Mouse (Mus musculus): ENCODE measurements around the gene Cfap61. TPM values are rescaled to one million over a fixed set of nuclear protein-coding genes. Genes with fewer than 3 reads are reported as not detected.

Cfap61 gene
- polyA plus RNA-seq, 1 experiment from 2014 or later, result 0.31 TPM

DNA sequence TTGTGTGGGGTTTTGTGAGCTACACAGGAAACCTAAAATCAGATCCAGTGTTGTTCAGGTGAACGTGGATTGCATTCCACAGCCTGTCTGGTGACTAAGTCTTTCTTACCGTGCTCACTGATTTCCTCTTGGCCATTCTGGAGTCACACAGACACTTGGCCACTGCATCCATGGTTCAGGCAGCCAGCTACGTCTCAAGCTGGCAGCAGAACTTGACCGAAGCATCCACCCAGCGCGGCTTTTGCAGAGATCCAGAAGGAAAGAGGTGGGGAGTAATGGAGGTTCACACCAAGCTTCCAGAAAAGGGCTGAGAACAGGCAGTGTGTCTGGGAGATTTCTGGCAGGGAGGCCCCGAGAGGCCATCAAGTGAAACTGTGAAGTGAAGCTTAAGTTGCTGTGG lies 187.0 kb downstream of the Cfap61 start:
- Histone ChIP-seq H3K4me1 (peaks cover 8% of the 10 kb centered on the region; the same call in 1 of the 2 replicates), H3K36me3 (no peaks in the 10 kb centered on the region), H3K9me3 (no peaks in the 10 kb centered on the region), H3K9ac (no peak overlapping the region), H3K4me3 (no peak overlapping the region), H3K27me3 (no peaks in the 10 kb centered on the region), H3K4me2 (no peak overlapping the region), H3K27ac (no peak overlapping the region)
- ATAC-seq (ENCODE audit: insufficient number of reproducible peaks, insufficient read depth, low FRiP score, low TSS enrichment, low read depth), result no peak
- 83% methylated on average over 7 of the region's 7 CpGs for WGBS

DNA sequence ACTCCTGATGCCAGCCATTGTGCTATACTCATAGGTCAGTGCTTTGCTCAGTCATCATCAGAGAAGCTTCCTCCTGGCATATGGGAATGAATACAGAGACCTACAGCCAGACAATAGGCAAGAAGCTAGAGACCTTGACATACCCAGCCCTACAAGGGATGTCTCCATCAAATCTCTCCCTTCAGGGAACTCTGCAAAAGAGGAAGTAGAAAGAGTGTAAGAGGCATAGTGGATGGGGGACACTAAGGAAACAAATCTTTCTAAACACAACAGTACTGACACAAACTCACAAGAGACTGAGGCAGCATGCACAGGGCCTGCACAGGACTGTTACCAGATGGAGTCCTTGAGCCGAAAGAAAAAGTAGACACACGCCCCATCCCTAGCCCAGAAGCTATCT lies 190.5 kb downstream of the Cfap61 start:
- Histone ChIP-seq H3K4me1 (no peaks in the 10 kb centered on the region), H3K9ac (no peak overlapping the region), H3K27me3 (no peaks in the 10 kb centered on the region), H3K4me3 (no peak overlapping the region), H3K27ac (no peak overlapping the region), H3K9me3 (no peaks in the 10 kb centered on the region), H3K36me3 (no peaks in the 10 kb centered on the region), H3K4me2 (no peak overlapping the region)
- 88% methylated on average over 2 of the region's 2 CpGs for WGBS
- ATAC-seq (ENCODE audit: insufficient number of reproducible peaks, insufficient read depth, low FRiP score, low TSS enrichment, low read depth), result no peak

DNA sequence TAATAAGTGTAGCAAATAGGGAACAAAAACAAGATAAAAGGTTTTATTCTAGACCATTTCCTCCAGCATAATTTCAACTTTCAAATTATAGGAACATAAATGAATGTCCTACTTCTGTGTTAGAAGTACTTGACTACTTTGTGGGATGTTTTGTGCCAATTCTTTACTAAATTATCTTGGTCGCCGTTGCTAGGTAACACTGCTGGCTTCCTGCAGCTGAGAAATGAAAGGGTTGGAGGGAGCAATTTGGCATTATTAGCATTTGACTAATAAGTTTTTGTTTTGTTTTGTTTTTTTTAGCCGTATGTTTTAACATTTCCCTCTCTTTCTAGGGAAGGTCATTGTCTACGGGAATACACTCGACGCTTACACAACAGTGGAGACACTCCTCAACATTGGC lies 194.0 kb downstream of the Cfap61 start:
- ATAC-seq (ENCODE audit: insufficient number of reproducible peaks, insufficient read depth, low FRiP score, low TSS enrichment, low read depth), result no peak
- Histone ChIP-seq H3K36me3 (no peaks in the 10 kb centered on the region), H3K27ac (no peak overlapping the region), H3K9me3 (no peaks in the 10 kb centered on the region), H3K4me1 (no peaks in the 10 kb centered on the region), H3K4me3 (no peak overlapping the region), H3K27me3 (no peaks in the 10 kb centered on the region), H3K4me2 (no peak overlapping the region), H3K9ac (no peak overlapping the region)
- WGBS, result 87% methylated on average over 6 of the region's 6 CpGs

DNA sequence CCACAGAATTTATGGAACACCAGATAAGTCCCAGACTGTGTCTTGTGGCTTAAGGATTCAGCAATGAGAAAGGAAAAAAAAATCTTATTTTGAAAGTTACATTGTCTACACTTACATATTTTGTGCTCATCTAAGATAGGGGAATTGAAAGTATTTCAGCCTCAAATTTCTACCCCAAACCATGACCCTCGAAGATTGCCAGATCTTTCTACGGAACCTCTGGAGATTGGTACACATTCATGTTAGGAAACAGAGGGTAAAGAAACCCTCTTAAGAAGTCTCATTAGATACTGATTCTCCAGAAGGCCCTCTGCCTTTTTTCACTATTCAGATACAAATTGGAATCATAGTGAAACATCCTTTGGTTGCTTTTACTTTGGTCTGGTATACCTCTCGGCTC lies 195.9 kb downstream of the Cfap61 start:
- Histone ChIP-seq H3K27ac (no peak overlapping the region), H3K4me2 (no peak overlapping the region), H3K36me3 (no peaks in the 10 kb centered on the region), H3K9me3 (no peaks in the 10 kb centered on the region), H3K4me1 (no peaks in the 10 kb centered on the region), H3K27me3 (no peaks in the 10 kb centered on the region), H3K9ac (no peak overlapping the region), H3K4me3 (no peak overlapping the region)
- ATAC-seq (ENCODE audit: insufficient number of reproducible peaks, insufficient read depth, low FRiP score, low TSS enrichment, low read depth), result no peak
- 89% methylated on average over 3 of the region's 3 CpGs for WGBS

DNA sequence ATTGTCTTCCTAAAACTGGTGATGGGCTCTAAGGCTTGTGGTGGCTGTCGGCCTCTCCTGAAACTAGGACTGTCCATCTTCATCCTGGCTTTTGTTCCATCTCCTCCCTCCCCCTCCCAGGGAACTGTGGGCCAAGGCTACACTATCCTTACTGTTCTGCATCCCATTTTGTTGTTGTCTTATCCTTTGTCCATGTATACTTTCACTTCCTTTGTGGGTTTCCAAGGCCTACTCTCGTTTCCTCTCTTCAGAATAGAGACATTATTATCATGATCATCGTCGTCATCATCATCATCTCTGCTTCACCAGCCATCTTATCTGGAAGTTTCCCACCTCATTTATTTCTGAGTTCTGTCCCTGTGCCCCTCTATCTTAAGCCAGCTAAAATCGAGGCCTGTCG lies 199.7 kb downstream of the Cfap61 start:
- Histone ChIP-seq H3K9ac (no peak overlapping the region), H3K4me3 (no peak overlapping the region), H3K4me2 (no peak overlapping the region), H3K4me1 (no peaks in the 10 kb centered on the region), H3K27ac (no peak overlapping the region), H3K9me3 (no peaks in the 10 kb centered on the region), H3K36me3 (no peaks in the 10 kb centered on the region), H3K27me3 (no peaks in the 10 kb centered on the region)
- ATAC-seq (ENCODE audit: insufficient number of reproducible peaks, insufficient read depth, low FRiP score, low TSS enrichment, low read depth), result no peak
- 86% methylated on average over 6 of the region's 6 CpGs for WGBS

DNA sequence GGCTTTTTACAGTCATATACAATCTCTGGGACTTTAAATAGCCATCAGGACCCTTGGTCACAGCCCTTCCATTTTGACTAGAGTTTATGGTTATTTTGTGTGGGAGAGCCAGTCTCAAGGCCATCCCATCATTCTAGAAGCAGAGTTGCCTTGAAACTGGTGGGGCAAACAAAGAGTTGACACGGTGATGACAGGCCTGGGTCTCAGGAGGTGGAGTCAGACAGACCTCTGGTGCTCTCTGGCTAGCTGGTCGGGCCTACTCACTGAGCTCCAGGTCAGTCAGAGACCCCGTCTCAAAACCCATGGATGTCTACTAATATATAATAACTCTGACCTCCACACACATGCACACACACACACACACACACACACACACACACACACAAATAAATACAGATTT lies 206.1 kb downstream of the Cfap61 start:
- 85% methylated on average over 3 of the region's 3 CpGs for WGBS

DNA sequence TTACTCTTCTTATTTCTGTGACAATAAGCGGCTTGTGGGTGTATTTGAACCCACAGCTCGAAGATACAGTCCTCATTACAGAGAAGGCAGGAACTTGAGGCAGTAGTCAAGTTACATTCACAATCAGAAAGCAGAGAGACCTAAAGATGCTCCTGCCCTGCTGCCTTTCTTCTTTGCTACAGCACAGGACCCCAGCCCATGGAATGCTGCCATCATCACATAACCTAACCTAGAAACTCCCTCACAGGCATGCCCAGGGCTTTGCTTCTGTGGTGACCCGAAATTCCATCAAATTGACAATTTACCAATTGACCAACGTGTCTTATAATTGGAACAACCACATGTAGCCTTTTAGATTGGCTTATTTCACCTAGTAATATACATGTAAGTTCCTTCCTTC lies 212.7 kb downstream of the Cfap61 start:
- no peak overlapping the region for H3K4me2 ChIP-seq
- 77% methylated on average over 4 of the region's 4 CpGs for WGBS
- H3K9ac ChIP-seq, result no peak overlapping the region
- H3K9me3 ChIP-seq, result no peaks in the 10 kb centered on the region
- H3K27me3 ChIP-seq, result no peaks in the 10 kb centered on the region
- H3K4me1 ChIP-seq, result no peaks in the 10 kb centered on the region
- no peak overlapping the region for H3K27ac ChIP-seq
- H3K36me3 ChIP-seq, result no peaks in the 10 kb centered on the region
- H3K4me3 ChIP-seq, result no peak overlapping the region
- ATAC-seq (ENCODE audit: insufficient number of reproducible peaks, insufficient read depth, low FRiP score, low TSS enrichment, low read depth), result no peak

More for the DNA sequence above, 206.1 kb downstream of the Cfap61 start:
- H3K9ac ChIP-seq, result no peak overlapping the region
- H3K36me3 ChIP-seq, result no peaks in the 10 kb centered on the region
- no peak overlapping the region for H3K27ac ChIP-seq
- H3K4me2 ChIP-seq, result no peak overlapping the region
- no peaks in the 10 kb centered on the region for H3K9me3 ChIP-seq
- no peak overlapping the region for H3K4me3 ChIP-seq
- H3K27me3 ChIP-seq, result no peaks in the 10 kb centered on the region
- no peaks in the 10 kb centered on the region for H3K4me1 ChIP-seq
- no peak for ATAC-seq (ENCODE audit: insufficient number of reproducible peaks, insufficient read depth, low FRiP score, low TSS enrichment, low read depth)

DNA sequence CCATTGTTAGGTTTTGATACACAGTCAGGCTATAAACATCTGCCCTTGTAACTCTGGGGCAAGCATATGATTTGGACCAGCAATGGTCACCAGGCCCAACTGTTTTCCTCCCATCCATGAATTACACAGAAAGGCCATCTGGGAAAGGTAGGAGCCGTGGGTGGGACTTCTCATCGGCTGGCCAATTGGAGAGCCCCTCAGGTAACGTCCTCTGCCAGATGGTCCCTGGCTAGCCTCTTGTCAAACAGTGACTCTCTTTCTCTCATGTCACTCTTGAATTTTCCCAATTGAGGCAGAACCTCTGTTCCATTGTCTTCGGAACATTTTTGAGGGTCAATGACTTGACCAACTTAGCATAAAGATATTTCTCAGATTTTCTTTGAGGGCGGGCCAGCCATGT lies 213.2 kb downstream of the Cfap61 start:
- H3K4me2 ChIP-seq, result no peak overlapping the region
- no peaks in the 10 kb centered on the region for H3K27me3 ChIP-seq
- H3K4me1 ChIP-seq, result no peaks in the 10 kb centered on the region
- ATAC-seq (ENCODE audit: insufficient number of reproducible peaks, insufficient read depth, low FRiP score, low TSS enrichment, low read depth), result no peak
- no peaks in the 10 kb centered on the region for H3K36me3 ChIP-seq
- no peak overlapping the region for H3K27ac ChIP-seq
- H3K4me3 ChIP-seq, result no peak overlapping the region
- H3K9ac ChIP-seq, result no peak overlapping the region
- 93% methylated on average over 5 of the region's 5 CpGs for WGBS
- H3K9me3 ChIP-seq, result no peaks in the 10 kb centered on the region

DNA sequence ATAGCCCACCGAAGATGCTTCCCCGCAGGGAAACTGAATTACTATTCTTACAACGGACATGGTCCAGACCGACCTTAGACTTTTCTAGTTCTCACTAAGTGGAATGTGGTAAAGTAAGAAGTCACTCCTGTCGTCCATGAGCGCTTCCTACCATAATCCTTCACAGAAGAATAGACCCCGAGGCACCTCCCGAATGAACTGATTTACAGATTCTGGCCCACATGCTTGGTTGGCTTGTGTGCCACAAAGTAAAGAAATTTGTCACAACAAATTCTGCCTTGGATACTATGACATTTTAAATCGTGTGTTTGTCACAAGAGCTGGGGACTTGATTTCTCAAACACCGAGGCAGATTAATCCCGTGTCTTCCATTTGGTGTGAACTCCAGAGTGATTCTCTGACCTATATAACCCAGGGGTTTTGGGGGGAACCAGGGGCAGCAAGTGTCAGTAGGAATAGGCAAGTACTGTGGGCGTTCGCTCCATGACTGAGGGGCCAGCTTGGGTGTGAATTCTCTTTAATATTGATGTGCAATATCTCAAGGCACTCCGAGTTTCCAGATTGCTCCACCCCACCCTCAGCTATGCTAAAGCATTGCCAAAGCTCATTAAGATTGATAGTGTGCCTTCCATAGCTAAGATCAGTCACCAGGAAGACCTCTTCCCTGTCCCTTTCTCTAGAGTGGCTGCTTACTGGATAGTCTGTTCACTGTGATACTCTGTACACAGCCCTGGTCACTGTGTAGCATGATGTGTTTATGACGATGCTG lies 214.8 kb downstream of the Cfap61 start:
- Histone ChIP-seq H3K27ac (no peak overlapping the region), H3K4me2 (no peak overlapping the region), H3K9me3 (no peaks in the 10 kb centered on the region), H3K36me3 (no peaks in the 10 kb centered on the region), H3K9ac (no peak overlapping the region), H3K4me3 (no peak overlapping the region), H3K4me1 (no peaks in the 10 kb centered on the region), H3K27me3 (no peaks in the 10 kb centered on the region)
- no peak for ATAC-seq (ENCODE audit: insufficient number of reproducible peaks, insufficient read depth, low FRiP score, low TSS enrichment, low read depth)
- WGBS, result 89% methylated on average over 15 of the region's 15 CpGs

DNA sequence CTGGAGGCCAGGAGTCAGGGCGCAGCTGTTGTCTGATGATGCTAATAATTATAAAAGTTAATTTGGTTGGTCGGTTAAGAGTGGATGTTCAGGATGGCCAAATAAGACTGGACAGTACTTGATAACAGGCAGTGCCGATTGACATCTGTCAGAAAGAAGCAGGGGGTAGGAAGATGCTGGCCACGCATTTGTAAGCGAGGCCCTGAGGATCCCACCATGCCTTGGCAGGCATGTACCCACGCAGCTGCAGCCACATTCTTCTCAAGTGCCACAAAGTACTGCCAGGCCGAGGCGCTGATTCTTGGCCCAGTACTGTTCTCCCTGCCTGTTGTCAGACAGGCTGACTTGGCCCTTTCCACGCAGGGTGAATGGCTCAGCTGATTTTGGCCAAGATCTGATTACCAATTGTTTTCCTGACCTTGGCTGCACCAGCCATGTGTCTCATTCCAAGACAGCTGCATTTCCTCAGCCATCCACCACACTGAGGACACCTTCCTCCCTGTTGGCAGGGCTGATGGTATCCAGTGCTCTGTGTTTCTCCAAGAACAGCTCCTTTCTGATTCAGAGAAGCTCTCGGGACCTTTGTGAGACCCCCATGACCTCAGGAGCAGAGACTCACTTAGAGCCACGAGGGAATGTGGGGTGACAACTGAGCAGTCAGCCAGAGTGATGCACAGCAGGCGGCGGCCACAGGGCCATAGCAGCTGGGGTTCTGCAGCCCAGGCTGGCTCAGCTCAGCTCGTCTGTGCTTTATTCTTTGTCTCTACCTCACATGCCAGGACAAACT lies 233.6 kb downstream of the Cfap61 start:
- H3K27ac ChIP-seq, result no peak overlapping the region
- ATAC-seq (ENCODE audit: insufficient number of reproducible peaks, insufficient read depth, low FRiP score, low TSS enrichment, low read depth), result no peak
- no peaks in the 10 kb centered on the region for H3K9me3 ChIP-seq
- no peak overlapping the region for H3K4me3 ChIP-seq
- H3K4me1 ChIP-seq, result no peaks in the 10 kb centered on the region
- no peak overlapping the region for H3K4me2 ChIP-seq
- H3K9ac ChIP-seq, result no peak overlapping the region
- WGBS, result 56% methylated on average over 14 of the region's 14 CpGs
- no peaks in the 10 kb centered on the region for H3K27me3 ChIP-seq
- H3K36me3 ChIP-seq, result no peaks in the 10 kb centered on the region

DNA sequence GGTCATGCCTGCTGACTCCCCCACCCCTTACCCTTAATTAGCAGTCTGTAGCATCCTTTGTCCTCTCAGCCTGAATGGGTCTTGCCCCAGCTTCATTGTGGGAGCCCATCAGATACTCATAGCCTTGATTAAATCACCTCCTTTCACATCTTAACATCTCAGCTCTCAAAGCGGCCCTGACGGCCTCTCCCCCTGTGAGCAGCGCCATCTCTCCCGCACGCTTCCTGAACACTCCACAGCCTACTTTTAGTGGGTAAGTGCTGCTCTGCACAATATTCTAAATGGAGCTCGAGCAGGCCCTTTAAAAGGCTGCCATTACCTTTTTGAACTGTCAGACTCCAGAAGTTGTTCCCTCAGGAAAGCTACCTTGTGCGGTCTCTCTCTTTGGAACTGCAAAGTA lies 234.9 kb downstream of the Cfap61 start:
- Histone ChIP-seq H3K9me3 (no peaks in the 10 kb centered on the region), H3K9ac (no peak overlapping the region), H3K4me3 (no peak overlapping the region), H3K36me3 (no peaks in the 10 kb centered on the region), H3K27me3 (no peaks in the 10 kb centered on the region), H3K27ac (no peak overlapping the region), H3K4me1 (no peaks in the 10 kb centered on the region), H3K4me2 (no peak overlapping the region)
- ATAC-seq (ENCODE audit: insufficient number of reproducible peaks, insufficient read depth, low FRiP score, low TSS enrichment, low read depth), result no peak
- 61% methylated on average over 7 of the region's 7 CpGs for WGBS

DNA sequence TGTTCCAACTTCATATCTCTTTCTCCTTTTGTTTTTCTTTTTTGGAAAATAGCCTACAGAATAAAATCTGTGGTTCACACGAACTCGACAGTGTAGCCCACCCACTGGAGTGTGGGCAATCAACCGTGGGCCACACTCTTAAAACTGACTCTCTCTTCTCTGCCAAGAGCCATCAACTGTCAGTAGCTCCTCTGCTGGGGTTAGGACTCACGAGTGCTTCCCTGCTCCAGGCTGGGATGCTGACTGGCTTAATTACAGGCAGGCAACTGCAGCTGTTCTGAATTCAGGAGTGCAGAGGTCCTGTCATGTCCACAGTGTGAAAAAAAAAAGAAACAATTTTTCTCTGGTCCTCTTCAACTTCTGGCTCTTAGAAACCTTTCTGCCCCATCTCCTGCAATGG lies 237.5 kb downstream of the Cfap61 start:
- Histone ChIP-seq H3K4me1 (no peaks in the 10 kb centered on the region), H3K36me3 (no peaks in the 10 kb centered on the region), H3K4me3 (no peak overlapping the region), H3K4me2 (no peak overlapping the region), H3K27ac (no peak overlapping the region), H3K9me3 (no peaks in the 10 kb centered on the region), H3K27me3 (no peaks in the 10 kb centered on the region), H3K9ac (no peak overlapping the region)
- 35% methylated on average over 4 of the region's 4 CpGs for WGBS
- no peak for ATAC-seq (ENCODE audit: insufficient number of reproducible peaks, insufficient read depth, low FRiP score, low TSS enrichment, low read depth)

Measured in embryonic facial prominence, embryonic 13.5 days (tissue).